Mouse (Mus musculus) ES-E14 (cell line): ENCODE measurements around the gene Tmem233.

Experiments used
- CHD2 ChIP-seq: IDR thresholded peaks from 2 replicates; pipeline ENCODE4 v1.6.1; 2014; ENCODE audit warnings: mild to moderate bottlenecking, low read depth, low read length, inconsistent platforms
- ZNF384 ChIP-seq: IDR thresholded peaks from 2 replicates; pipeline ENCODE4 v1.6.1; 2012; ENCODE audit warnings: low read depth, low read length, inconsistent platforms

DNA sequence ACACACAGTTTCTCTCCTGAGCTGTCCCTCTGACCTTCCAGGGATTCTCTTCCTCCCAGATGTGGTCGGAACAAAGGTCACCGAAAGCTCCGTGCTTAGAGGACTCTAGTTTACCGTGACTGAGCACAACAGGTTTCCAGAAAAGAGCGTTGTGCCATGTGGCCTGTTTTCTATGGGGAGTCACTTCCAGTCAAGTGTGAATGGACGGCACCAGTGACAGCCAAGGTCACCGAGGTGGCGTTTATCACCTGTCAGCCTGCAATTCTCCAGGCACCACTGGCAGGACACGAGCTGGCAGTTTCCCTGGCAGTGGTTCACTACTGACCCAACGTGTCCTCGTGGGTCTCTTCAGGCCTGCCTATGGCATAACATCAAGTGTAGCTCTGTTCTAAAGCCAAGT is 63.7 kb downstream of the Tmem233 start:
- no peak for TF ChIP-seq ZNF384
- no peak for TF ChIP-seq CHD2
